Mouse (Mus musculus) embryonic facial prominence, embryonic 15.5 days (tissue): ENCODE measurements around the gene Ttll12. TPM values are rescaled to one million over a fixed set of nuclear protein-coding genes. Genes with fewer than 3 reads are reported as not detected.

Source experiments
- ATAC-seq: fragments of 200-750 bp; cut with Nextera tagmentation; 2 replicates; pipeline ENCODE4 v1.8.0; 2017; ENCODE audit warnings: low read depth, moderate TSS enrichment; ENCODE audit not compliant: insufficient number of reproducible peaks, low FRiP score, low TSS enrichment
- H3K27ac ChIP-seq: fragments of 300-500 bp; sonication (generic); replicated peaks from 2 replicates; pipeline ENCODE4 v1.5.1; 2015; ENCODE audit warnings: mild to moderate bottlenecking, inconsistent platforms
- H3K27me3 ChIP-seq: fragments of 300-500 bp; sonication (generic); 2 replicates; pipeline ENCODE4 v1.6.1; 2015; ENCODE audit warnings: inconsistent platforms
- H3K36me3 ChIP-seq: fragments of 300-500 bp; sonication (generic); 2 replicates; pipeline ENCODE4 v1.6.1; 2015; ENCODE audit warnings: mild to moderate bottlenecking, inconsistent platforms
- H3K4me1 ChIP-seq: fragments of 300-500 bp; sonication (generic); 2 replicates; pipeline ENCODE4 v1.6.1; 2015; ENCODE audit warnings: inconsistent platforms
- H3K4me2 ChIP-seq: fragments of 300-500 bp; sonication (generic); replicated peaks from 2 replicates; pipeline ENCODE4 v1.6.1; 2015; ENCODE audit warnings: mild to moderate bottlenecking, inconsistent platforms
- H3K4me3 ChIP-seq: fragments of 300-500 bp; sonication (generic); replicated peaks from 2 replicates; pipeline ENCODE4 v1.5.1; 2015; ENCODE audit warnings: mild to moderate bottlenecking, inconsistent platforms
- H3K9ac ChIP-seq: fragments of 300-500 bp; sonication (generic); 2 replicates; pipeline ENCODE4 v1.6.1; 2015; ENCODE audit warnings: inconsistent platforms
- H3K9me3 ChIP-seq: fragments of 300-500 bp; sonication (generic); replicated peaks from 2 replicates; pipeline ENCODE4 v1.6.1; 2016; ENCODE audit warnings: inconsistent platforms
- WGBS: fragments of 180-500 bp; shearing (Covaris S2); methylation state at CpG from one replicate; pipeline ENCODE4 v1.1.7; 2015; 5-methylcytosine and 5-hydroxymethylcytosine counted together
- polyA plus RNA-seq: library from polyadenylated mRNA; unstranded; fragments of >200 nt; fragmentation: Nextera tagmentation; extraction: Ambion mirVana; gene quantifications from 2 replicates; pipeline ENCODE4 v1.2.1, GENCODE M21; 2015

Ttll12 gene
- polyA plus RNA-seq, 1 experiment from 2014 or later, result 33.5 TPM

- no peaks in the 10 kb centered on the region for H3K9me3 ChIP-seq
- H3K4me1 ChIP-seq, result peaks cover 24% of the 10 kb centered on the region
- H3K4me3 ChIP-seq, result no peak overlapping the region
- H3K27ac ChIP-seq, result no peak overlapping the region
- no peaks in the 10 kb centered on the region for H3K27me3 ChIP-seq
- H3K36me3 ChIP-seq, result no peaks in the 10 kb centered on the region
- H3K9ac ChIP-seq, result no peak overlapping the region
- ATAC-seq, result no peak
- H3K4me2 ChIP-seq, result no peak overlapping the region
- WGBS, result 43% methylated on average over 5 of the region's 5 CpGs
Observed at GRCm38 (mm10) chr15:83560941-83561477, 33.9 kb downstream of the Ttll12 start.

- WGBS, result under 1% methylated on average over 74 of the region's 74 CpGs
- peak overlapping the region; percentile 86 for H3K4me2 ChIP-seq
- peak overlapping the region; percentile 85 for H3K27ac ChIP-seq
- ATAC-seq, result peak; percentile 84
- peak overlapping the region; percentile 72 for H3K4me3 ChIP-seq
- H3K27me3 ChIP-seq, result no peaks in the 10 kb centered on the region
- H3K9me3 ChIP-seq, result no peaks in the 10 kb centered on the region
- H3K9ac ChIP-seq, result peak overlapping the region; percentile 72
- H3K36me3 ChIP-seq, result peaks cover 21% of the 10 kb centered on the region
- peaks cover 15% of the 10 kb centered on the region for H3K4me1 ChIP-seq
Observed at GRCm38 (mm10) chr15:83555161-83555974, 39.6 kb downstream of the Ttll12 start.

- no peak for ATAC-seq
- no peaks in the 10 kb centered on the region for H3K27me3 ChIP-seq
- H3K9ac ChIP-seq, result no peak overlapping the region
- H3K4me3 ChIP-seq, result no peak overlapping the region
- peaks cover 15% of the 10 kb centered on the region for H3K4me1 ChIP-seq
- H3K4me2 ChIP-seq, result no peak overlapping the region
- no peaks in the 10 kb centered on the region for H3K9me3 ChIP-seq
- peaks cover 37% of the 10 kb centered on the region for H3K36me3 ChIP-seq
- no peak overlapping the region for H3K27ac ChIP-seq
Observed at GRCm38 (mm10) chr15:83553831-83554230, 41.1 kb downstream of the Ttll12 start.

- H3K9me3 ChIP-seq, result no peaks in the 10 kb centered on the region
- 61% methylated on average over 2 of the region's 2 CpGs for WGBS
- H3K4me1 ChIP-seq, result peaks cover 11% of the 10 kb centered on the region
- no peak overlapping the region for H3K27ac ChIP-seq
- H3K27me3 ChIP-seq, result no peaks in the 10 kb centered on the region
- H3K4me3 ChIP-seq, result no peak overlapping the region
- no peak overlapping the region for H3K9ac ChIP-seq
- no peak for ATAC-seq
- no peak overlapping the region for H3K4me2 ChIP-seq
- H3K36me3 ChIP-seq, result peaks cover 72% of the 10 kb centered on the region
Observed at GRCm38 (mm10) chr15:83550137-83550536, 44.8 kb downstream of the Ttll12 start.

GRCm38 (mm10) chr15:83547144-83547543 lies 47.8 kb downstream of the Ttll12 start:
- Histone ChIP-seq H3K4me1 (no peaks in the 10 kb centered on the region), H3K4me2 (no peak overlapping the region), H3K9me3 (no peaks in the 10 kb centered on the region), H3K4me3 (no peak overlapping the region), H3K9ac (no peak overlapping the region), H3K27me3 (no peaks in the 10 kb centered on the region), H3K27ac (no peak overlapping the region), H3K36me3 (peaks cover 66% of the 10 kb centered on the region)
- no peak for ATAC-seq
- WGBS, result 91% methylated on average over 8 of the region's 8 CpGs

- H3K4me2 ChIP-seq, result no peak overlapping the region
- ATAC-seq, result no peak
- peaks cover 57% of the 10 kb centered on the region for H3K36me3 ChIP-seq
- no peaks in the 10 kb centered on the region for H3K4me1 ChIP-seq
- H3K27ac ChIP-seq, result no peak overlapping the region
- no peak overlapping the region for H3K9ac ChIP-seq
- 93% methylated on average over 7 of the region's 7 CpGs for WGBS
- no peaks in the 10 kb centered on the region for H3K9me3 ChIP-seq
- H3K4me3 ChIP-seq, result no peak overlapping the region
- no peaks in the 10 kb centered on the region for H3K27me3 ChIP-seq
Observed at GRCm38 (mm10) chr15:83546029-83546428, 48.9 kb downstream of the Ttll12 start.

- Histone ChIP-seq H3K9ac (no peak overlapping the region), H3K27ac (no peak overlapping the region), H3K4me2 (no peak overlapping the region), H3K36me3 (peaks cover 15% of the 10 kb centered on the region), H3K4me3 (no peak overlapping the region), H3K27me3 (no peaks in the 10 kb centered on the region), H3K4me1 (no peaks in the 10 kb centered on the region), H3K9me3 (no peaks in the 10 kb centered on the region)
- 71% methylated on average over 9 of the region's 9 CpGs for whole genome bisulfite sequencing
- no peak for ATAC-seq
Observed at GRCm38 (mm10) chr15:83541647-83542287, 53.2 kb downstream of the Ttll12 start.

GRCm38 (mm10) chr15:83539905-83540304 lies 55.1 kb downstream of the Ttll12 start:
- H3K36me3 ChIP-seq, result no peaks in the 10 kb centered on the region
- no peak for ATAC-seq
- WGBS, result 46% methylated on average over 4 of the region's 4 CpGs
- H3K27me3 ChIP-seq, result no peaks in the 10 kb centered on the region
- no peak overlapping the region for H3K4me3 ChIP-seq
- H3K9me3 ChIP-seq, result no peaks in the 10 kb centered on the region
- H3K4me1 ChIP-seq, result 0 out of 2 replicates have a peak, but pooled peaks cover 5% of the 10 kb centered on the region
- no peak overlapping the region for H3K4me2 ChIP-seq
- H3K9ac ChIP-seq, result no peak overlapping the region
- no peak overlapping the region for H3K27ac ChIP-seq

- ATAC-seq, result no peak
- H3K4me3 ChIP-seq, result no peak overlapping the region
- 93% methylated on average over 2 of the region's 2 CpGs for WGBS
Observed at GRCm38 (mm10) chr15:83538855-83539254, 56.1 kb downstream of the Ttll12 start.

GRCm38 (mm10) chr15:83535890-83536231 lies 59.1 kb downstream of the Ttll12 start:
- H3K4me2 ChIP-seq, result no peak overlapping the region
- H3K27me3 ChIP-seq, result no peaks in the 10 kb centered on the region
- H3K9me3 ChIP-seq, result no peaks in the 10 kb centered on the region
- ATAC-seq, result no peak
- no peak overlapping the region for H3K4me3 ChIP-seq
- WGBS, result 81% methylated on average over 6 of the region's 6 CpGs
- no peak overlapping the region for H3K9ac ChIP-seq
- H3K27ac ChIP-seq, result no peak overlapping the region
- H3K36me3 ChIP-seq, result no peaks in the 10 kb centered on the region
- H3K4me1 ChIP-seq, result 0 out of 2 replicates have a peak, but pooled peaks cover 5% of the 10 kb centered on the region

More at GRCm38 (mm10) chr15:83538855-83539254, 56.1 kb downstream of the Ttll12 start:
- H3K9ac ChIP-seq, result no peak overlapping the region
- no peak overlapping the region for H3K27ac ChIP-seq
- no peaks in the 10 kb centered on the region for H3K9me3 ChIP-seq
- H3K27me3 ChIP-seq, result no peaks in the 10 kb centered on the region
- no peak overlapping the region for H3K4me2 ChIP-seq
- 0 out of 2 replicates have a peak, but pooled peaks cover 5% of the 10 kb centered on the region for H3K4me1 ChIP-seq
- H3K36me3 ChIP-seq, result no peaks in the 10 kb centered on the region

- Histone ChIP-seq H3K27me3 (no peaks in the 10 kb centered on the region), H3K9ac (no peak overlapping the region), H3K4me2 (no peak overlapping the region), H3K27ac (no peak overlapping the region), H3K9me3 (no peaks in the 10 kb centered on the region), H3K4me3 (no peak overlapping the region), H3K36me3 (no peaks in the 10 kb centered on the region), H3K4me1 (0 out of 2 replicates have a peak, but pooled peaks cover 5% of the 10 kb centered on the region)
- ATAC-seq, result no peak
- 53% methylated on average over 17 of the region's 17 CpGs for WGBS
Observed at GRCm38 (mm10) chr15:83534960-83535889, 59.7 kb downstream of the Ttll12 start.
